Mouse (Mus musculus): ENCODE measurements around the gene Acox1. TPM values are rescaled to one million over a fixed set of nuclear protein-coding genes. Genes with fewer than 3 reads are reported as not detected.

Acox1 gene
- polyA plus RNA-seq, 1 experiment = 1.7 TPM

DNA sequence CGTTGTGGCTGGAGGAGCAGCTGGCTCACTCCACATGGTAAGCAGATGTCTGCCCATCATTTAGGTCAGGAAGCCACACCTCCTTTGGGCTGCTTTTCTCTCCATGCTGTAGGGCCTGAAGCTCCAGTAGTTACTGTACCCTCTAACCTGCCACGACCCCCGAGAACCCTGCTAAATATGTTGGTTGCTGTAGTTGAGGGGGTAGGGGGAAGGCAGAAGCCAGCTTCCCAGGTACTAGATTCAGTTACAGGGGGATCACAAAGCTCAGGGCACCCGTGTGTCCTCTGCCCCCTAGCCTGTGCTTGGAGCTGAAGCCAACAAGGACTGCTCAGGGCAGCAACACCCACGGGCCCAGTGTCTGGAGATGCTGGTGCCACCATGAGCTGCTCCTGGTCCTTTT lies 65.3 kb downstream of the Acox1 start:
- TF ChIP-seq GATA1 (IDR thresholded peaks at IDR 0.05; ENCODE audit: borderline replicate concordance, low read length) = no peak
- TF ChIP-seq FLI1 (IDR thresholded peaks at IDR 0.05; ENCODE audit: low read length) = no peak
- H3K9me3 ChIP-seq = no peaks in the 10 kb centered on the region
- H3K4me3 ChIP-seq (replicated peaks) = peak overlapping the region; percentile 28
- H3K36me3 ChIP-seq (replicated peaks; ENCODE audit: low read length) = peaks cover 66% of the 10 kb centered on the region
- H3K27me3 ChIP-seq (replicated peaks) = no peaks in the 10 kb centered on the region
- H3K4me1 ChIP-seq = peaks cover 86% of the 10 kb centered on the region

DNA sequence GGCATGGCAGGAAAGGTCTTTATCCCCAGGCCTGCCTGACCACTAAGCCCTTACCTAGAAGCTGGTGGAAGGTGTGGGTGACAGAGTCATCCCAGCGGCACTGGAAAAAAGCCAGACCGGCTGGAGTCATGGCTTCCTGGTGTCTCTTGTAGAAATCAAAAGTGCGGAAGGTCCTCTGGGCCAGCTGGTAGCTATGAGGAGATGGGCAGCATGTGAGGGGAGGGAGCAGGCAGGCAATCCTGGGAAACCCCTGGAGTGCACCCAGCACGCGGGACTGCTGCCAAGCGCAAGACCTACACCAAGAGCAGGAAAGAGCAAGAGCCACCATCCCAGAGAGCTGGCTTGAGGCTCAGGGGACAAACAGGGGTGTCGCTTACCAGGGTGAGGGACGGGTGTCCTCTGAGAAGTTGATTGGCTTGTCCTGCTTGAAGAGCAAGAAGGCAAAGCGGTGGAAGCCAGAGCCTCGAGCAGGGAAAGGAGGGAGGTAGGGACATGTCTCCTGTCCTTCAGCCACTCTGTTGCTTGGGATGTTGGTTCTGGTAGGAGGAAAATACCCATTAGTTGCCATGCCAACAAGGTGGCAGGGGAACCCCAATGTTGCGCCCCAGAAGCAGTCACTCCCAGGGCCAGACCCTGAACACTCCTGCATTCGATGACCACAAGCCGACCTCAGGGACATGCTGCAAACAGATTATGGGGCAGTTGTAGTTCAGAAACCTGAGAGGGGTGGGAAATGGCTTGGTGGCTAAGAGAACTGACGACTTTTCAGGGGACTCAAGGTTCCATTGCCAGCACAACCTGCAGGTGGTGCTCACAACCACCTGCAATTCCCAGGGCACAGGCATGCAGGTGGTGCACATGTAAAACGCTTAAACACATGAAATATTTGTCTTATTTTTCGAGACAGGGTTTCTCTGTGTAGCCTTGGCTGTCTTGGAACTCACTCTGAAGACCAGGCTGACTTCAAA lies 66.2 kb downstream of the Acox1 start:
- Histone ChIP-seq H3K36me3 (replicated peaks; ENCODE audit: low read length) (peaks cover 74% of the 10 kb centered on the region), H3K27me3 (replicated peaks) (no peaks in the 10 kb centered on the region), H3K4me3 (replicated peaks) (peak overlapping the region; percentile 20), H3K4me1 (peaks cover 88% of the 10 kb centered on the region), H3K9me3 (no peaks in the 10 kb centered on the region)
- no peak for TF ChIP-seq FLI1 (IDR thresholded peaks at IDR 0.05; ENCODE audit: low read length)
- TF ChIP-seq GATA1 (IDR thresholded peaks at IDR 0.05; ENCODE audit: borderline replicate concordance, low read length) = no peak

DNA sequence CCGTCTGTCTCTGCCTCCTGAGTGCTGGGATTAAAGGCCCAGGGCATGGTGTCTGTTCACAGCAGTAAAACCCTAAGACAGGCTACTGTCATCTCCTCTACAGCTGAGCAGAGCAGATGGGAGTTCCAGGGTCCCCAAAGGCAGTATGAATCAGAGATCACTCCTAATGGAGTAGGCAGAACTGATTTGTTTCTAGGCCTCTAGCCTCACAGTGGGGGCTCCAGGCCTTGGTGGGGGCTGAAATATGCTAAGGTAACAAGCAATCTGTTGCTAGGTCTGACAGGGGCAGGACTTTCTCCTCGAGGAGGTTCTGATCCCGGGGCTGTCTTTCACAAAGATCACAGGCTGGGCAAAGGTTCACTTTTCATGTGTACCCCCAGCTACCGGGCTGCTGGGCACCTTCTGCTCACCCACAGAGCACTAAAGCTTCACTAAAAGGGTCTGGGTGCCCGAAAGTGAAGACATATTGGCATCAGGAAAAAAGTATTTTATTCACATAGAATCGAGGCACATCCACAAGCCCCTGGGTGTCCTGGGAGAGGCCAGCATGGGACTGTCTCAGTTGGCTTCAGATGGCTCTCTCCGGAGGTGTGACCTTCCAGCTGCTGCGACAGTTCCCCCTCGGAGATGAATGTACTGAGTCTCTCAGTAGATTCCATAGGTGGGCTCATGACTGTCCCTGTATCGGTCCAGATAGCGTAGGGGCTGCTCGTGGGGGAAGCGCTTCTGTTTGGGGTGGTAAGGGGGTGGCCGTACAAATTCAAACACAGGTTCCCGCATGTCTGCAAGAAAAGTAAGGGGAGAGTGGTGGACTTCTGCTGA lies 67.3 kb downstream of the Acox1 start:
- Histone ChIP-seq H3K27me3 (replicated peaks) (no peaks in the 10 kb centered on the region), H3K9me3 (no peaks in the 10 kb centered on the region), H3K36me3 (replicated peaks; ENCODE audit: low read length) (peaks cover 80% of the 10 kb centered on the region), H3K4me1 (peaks cover 88% of the 10 kb centered on the region), H3K4me3 (replicated peaks) (peak overlapping the region; percentile 98)
- no peak for TF ChIP-seq FLI1 (IDR thresholded peaks at IDR 0.05; ENCODE audit: low read length)
- no peak for TF ChIP-seq GATA1 (IDR thresholded peaks at IDR 0.05; ENCODE audit: borderline replicate concordance, low read length)

DNA sequence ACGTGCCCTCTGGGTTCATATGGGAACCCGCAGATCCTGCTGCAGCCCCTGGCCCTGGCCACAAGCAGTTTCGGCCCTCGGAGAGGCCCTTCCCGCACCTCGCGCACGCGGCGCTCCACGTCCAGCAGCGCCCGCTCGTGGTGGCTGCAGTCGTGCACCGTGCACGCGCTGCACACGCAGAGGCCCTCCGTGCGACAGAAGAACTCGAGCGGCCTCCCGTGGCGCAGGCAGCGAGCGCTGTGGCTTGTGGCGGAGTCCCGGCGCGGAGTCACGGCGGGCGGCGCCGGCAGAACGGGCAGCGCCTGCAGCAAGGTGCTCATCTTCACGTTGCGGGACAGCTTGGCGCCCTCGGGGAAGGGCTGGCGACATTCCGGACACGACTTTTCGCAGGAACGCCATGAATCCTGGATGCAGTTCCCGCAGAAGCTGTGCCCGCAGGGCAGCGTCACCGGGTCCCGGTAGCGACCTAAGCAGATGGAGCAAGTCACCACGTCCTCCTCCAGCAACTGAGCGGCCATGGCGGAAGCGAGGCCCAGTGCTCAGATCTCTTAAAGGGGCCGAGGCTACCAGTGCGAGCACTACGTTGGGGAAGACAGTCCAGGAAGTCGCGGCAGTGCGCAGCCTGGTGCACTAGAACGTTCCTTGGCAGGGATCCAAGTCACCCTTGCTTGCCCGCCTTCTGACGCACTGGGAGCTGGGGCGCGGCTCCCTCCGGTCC lies 68.2 kb downstream of the Acox1 start, which contains the start of gene Trim65:
Gene Trim65, minus strand, starts transcription at position 641 of the 718 bp plus-strand sequence.
- Histone ChIP-seq H3K4me3 (replicated peaks) (peak within 1 kb of the TSS; percentile 98), H3K36me3 (replicated peaks; ENCODE audit: low read length) (peaks cover 80% of the 10 kb centered on the region), H3K9me3 (peaks cover 7% of the 10 kb centered on the region), H3K4me1 (peaks cover 85% of the 10 kb centered on the region), H3K27me3 (replicated peaks) (no peaks in the 10 kb centered on the region)
- TF ChIP-seq GATA1 (IDR thresholded peaks at IDR 0.05; ENCODE audit: borderline replicate concordance, low read length) = no peak
- TF ChIP-seq FLI1 (IDR thresholded peaks at IDR 0.05; ENCODE audit: low read length) = no peak

DNA sequence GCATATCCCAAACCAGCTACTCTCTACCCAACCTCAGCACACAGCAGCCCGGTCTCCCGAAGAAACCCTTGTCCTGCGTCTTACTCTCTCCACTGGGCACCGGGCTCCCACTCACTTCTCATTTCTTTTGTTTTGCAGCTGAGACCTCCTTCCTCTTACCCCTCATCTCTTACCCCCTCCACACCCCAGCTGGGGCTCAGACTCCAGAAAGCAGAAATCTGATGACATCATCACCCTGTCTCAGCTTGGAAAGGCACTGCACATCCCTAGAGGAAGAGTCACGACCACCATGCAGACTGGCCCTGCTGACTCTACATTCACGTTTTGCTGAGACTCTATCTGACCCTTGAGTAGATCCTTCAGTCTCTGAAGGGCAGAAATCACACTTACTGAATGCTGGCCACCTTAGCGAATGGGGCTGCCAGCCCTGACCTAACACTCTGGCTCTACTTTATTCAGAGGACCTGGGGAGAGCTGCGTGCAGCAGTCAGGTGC lies 68.8 kb downstream of the Acox1 start:
- TF ChIP-seq FLI1 (IDR thresholded peaks at IDR 0.05; ENCODE audit: low read length) (no peak), GATA1 (IDR thresholded peaks at IDR 0.05; ENCODE audit: borderline replicate concordance, low read length) (no peak)
- H3K4me1 ChIP-seq = peaks cover 85% of the 10 kb centered on the region
- no peaks in the 10 kb centered on the region for H3K27me3 ChIP-seq (replicated peaks)
- peak overlapping the region; percentile 98 for H3K4me3 ChIP-seq (replicated peaks)
- peaks cover 82% of the 10 kb centered on the region for H3K36me3 ChIP-seq (replicated peaks; ENCODE audit: low read length)
- peaks cover 12% of the 10 kb centered on the region for H3K9me3 ChIP-seq

DNA sequence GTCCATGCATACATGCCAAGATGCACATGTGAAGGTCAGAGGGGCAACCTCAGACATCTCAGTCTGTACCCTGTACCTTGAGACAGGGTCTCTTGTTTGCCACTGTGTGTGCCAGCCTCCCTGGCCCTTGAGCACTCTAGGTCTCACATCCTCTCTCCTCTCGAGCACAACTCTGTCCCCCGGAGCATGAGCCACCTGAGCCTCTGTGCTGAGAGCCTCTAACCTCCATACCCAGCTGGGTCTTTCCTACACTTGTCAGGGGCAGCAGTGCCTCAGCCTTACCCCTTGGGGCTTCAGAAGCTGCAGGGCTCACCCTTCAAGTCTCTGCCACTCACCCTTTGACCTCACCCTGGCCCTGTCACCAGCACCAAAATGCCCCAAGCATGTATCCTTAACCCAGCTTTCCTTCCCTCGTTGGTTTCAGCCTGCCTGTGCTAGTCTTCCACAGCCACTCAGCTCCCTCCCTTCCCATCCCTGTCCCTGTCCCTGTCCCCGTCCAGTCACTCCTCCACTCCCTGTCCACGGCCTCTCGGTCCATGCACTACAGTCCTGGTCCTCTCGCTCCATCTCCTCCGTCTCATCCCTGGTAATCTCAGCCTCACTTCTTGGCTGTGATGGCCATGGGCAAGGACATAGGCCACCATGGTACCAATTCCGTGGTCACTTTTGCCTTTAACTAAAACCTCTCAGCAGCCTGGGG lies 69.6 kb downstream of the Acox1 start:
- no peaks in the 10 kb centered on the region for H3K27me3 ChIP-seq (replicated peaks)
- H3K4me3 ChIP-seq (replicated peaks) = peak overlapping the region; percentile 98
- H3K4me1 ChIP-seq = peaks cover 82% of the 10 kb centered on the region
- H3K9me3 ChIP-seq = peaks cover 12% of the 10 kb centered on the region
- no peak for TF ChIP-seq FLI1 (IDR thresholded peaks at IDR 0.05; ENCODE audit: low read length)
- TF ChIP-seq GATA1 (IDR thresholded peaks at IDR 0.05; ENCODE audit: borderline replicate concordance, low read length) = no peak
- peaks cover 80% of the 10 kb centered on the region for H3K36me3 ChIP-seq (replicated peaks; ENCODE audit: low read length)

DNA sequence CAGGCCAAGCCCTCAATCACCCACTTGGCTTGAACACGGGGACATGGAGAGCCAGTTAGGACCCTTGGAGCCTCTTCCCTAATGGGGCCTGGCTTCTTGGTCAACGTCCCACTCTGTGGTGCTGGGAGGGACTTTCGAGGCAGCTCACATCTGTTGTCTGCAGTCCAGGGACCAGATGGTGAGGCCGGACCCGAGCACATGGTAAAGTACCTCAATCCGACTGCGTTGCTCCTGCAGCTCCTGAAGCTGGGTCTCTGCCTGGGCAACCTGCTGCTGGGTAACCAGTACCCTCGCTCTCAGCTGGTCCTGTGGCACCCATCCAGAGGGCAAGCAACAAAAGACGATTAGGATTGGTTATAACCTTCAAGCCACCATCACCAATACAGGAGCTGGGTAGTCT lies 70.9 kb downstream of the Acox1 start:
- H3K27me3 ChIP-seq (replicated peaks) = no peaks in the 10 kb centered on the region
- H3K4me1 ChIP-seq = peaks cover 70% of the 10 kb centered on the region
- H3K36me3 ChIP-seq (replicated peaks; ENCODE audit: low read length) = peaks cover 81% of the 10 kb centered on the region
- TF ChIP-seq GATA1 (IDR thresholded peaks at IDR 0.05; ENCODE audit: borderline replicate concordance, low read length) (no peak), FLI1 (IDR thresholded peaks at IDR 0.05; ENCODE audit: low read length) (no peak)
- peaks cover 12% of the 10 kb centered on the region for H3K9me3 ChIP-seq
- no peak overlapping the region for H3K4me3 ChIP-seq (replicated peaks)

DNA sequence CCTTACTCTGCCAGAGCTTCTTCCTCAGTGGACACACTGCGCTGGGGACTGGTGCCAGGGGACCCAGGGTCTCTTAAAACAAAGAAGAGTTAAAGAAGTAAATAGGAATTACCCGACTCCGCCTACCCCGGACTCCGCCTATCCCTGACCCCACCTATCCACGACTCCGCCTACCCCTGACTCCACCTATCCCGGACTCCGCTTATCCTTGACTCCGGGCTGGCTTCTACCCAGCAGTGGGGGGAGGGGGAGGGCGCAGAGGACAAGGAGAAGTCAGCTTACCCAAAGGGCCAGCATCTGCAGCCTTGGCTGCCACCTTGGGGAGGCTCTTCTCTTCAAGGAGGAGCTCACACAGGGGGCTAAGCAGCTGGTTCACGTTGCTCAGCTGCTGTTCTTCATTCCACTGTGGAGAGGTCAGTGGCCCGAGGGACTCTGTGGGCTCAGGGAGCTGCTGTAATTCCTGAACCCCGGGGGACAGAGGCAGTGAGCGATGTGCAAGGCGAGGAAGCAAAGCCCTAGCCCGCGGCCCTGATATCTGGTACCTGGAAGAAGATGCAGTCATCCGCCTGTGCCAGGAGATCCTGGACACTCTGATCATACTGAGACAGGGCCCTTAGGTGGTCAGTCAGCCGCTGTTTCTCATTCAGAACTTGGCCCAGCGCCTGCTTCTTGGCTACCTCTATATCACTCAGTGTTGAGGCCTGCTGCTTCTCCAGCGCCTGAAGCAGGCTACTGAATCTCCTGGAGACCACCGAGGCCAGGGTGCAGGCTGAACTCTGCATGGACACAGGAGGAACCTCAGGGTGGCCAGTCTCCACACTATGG lies 71.5 kb downstream of the Acox1 start, which contains the start of gene Trim47:
Gene Trim47, minus strand, starts transcription at position 55 of the 825 bp plus-strand sequence.
- Histone ChIP-seq H3K4me1 (peaks cover 64% of the 10 kb centered on the region), H3K27me3 (replicated peaks) (no peaks in the 10 kb centered on the region), H3K36me3 (replicated peaks; ENCODE audit: low read length) (peaks cover 81% of the 10 kb centered on the region), H3K9me3 (peaks cover 12% of the 10 kb centered on the region), H3K4me3 (replicated peaks) (no peak within 1 kb of the TSS)
- TF ChIP-seq FLI1 (IDR thresholded peaks at IDR 0.05; ENCODE audit: low read length) (no peak), GATA1 (IDR thresholded peaks at IDR 0.05; ENCODE audit: borderline replicate concordance, low read length) (no peak)

Data from megakaryocyte, embryonic 14.5 days (primary cell).